In the genomic region with DNA sequence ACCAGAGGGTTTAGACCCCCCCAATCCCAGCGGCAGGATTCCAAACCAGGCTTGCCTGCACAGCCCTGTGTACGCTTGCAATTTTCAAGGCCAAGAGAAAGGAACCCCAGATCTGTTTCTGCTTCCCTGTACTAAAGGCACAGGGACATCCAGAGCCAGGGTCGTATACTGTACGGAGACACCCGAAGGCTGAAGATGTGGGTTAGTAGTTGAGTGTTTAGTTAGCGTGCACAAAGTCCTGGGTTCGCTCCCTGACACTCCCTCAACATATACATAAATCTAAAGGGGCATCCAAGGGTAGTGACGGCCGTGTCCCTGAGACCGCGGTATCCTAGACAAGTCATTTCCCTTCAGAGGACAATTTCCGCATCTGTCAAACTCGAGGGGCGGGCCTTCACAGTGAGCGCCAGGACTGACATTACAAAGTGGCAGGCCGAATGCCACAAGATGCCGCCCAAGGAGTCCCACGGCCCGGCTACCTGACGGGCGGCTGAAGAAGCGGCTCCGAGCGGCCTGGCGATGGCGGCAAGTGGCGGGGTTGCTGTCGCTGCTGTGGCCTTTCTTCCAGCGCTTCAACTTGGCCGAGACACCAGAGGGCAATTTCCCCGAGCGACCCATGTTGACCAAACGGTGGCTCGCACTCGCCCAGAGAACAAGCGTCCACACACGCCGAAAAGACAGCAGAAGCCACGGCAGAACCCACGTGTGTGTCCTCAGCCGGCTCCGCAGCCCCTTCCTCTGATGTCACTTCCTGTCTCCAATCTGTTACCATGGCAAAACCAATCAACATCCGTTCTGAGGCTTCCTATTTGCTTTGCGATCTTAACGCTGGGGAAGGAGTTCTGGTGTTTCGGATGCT, we compare ENCODE assay signal across 8 mouse cellular contexts. TPM values are rescaled to one million over a fixed set of nuclear protein-coding genes. Genes with fewer than 3 reads are reported as not detected.
DNase-seq lines count a peak whose midpoint lies in the region; ATAC-seq and TF ChIP-seq lines count a peak whose summit lies in the region.

A gene (minus strand): TSS at position 714 of the 859 bp plus-strand sequence.

- no peak for TF ChIP-seq POLR2A in kidney, adult 2 months (IDR thresholded peaks at IDR 0.05; ENCODE audit: low read depth, low read length)
- no peak; the same call in 1 of the 2 replicates for TF ChIP-seq POLR2A in spleen, adult 2 months (IDR thresholded peaks at IDR 0.05; ENCODE audit: low read depth, low read length)

- ATAC-seq in embryonic facial prominence, embryonic 11.5 days (replicated peaks; ENCODE audit: insufficient number of reproducible peaks, low FRiP score, low TSS enrichment, low read depth): peak; percentile 87
- peak; percentile 61; the same call in 1 of the 2 replicates for ATAC-seq in limb, embryonic 12.5 days (ENCODE audit: insufficient number of reproducible peaks, insufficient read depth, low FRiP score, low TSS enrichment, low read depth)
- ATAC-seq in midbrain, embryonic 15.5 days (replicated peaks): peak; percentile 98

- H3K27ac ChIP-seq in embryonic facial prominence, embryonic 11.5 days (replicated peaks; ENCODE audit: low read depth, low read length): no peak within 1 kb of the TSS
- H3K27ac ChIP-seq in kidney, adult 2 months (ENCODE audit: insufficient read depth, low read depth, low read length): no peak within 1 kb of the TSS
- H3K27ac ChIP-seq in limb, embryonic 12.5 days: no peak within 1 kb of the TSS
- H3K27ac ChIP-seq in midbrain, embryonic 15.5 days: peak within 1 kb of the TSS; percentile 25
- peak within 1 kb of the TSS; percentile 69 for H3K27ac ChIP-seq in spleen, adult 2 months (ENCODE audit: insufficient read depth, low read length)

- peak; percentile 63 to 75 for DNase-seq in urinary bladder, adult 18-20 months (ENCODE audit: low spot score in 2 of 2)
- no peak for DNase-seq in urinary bladder, postnatal 10 days (ENCODE audit: low spot score)
- peak; percentile 97 for DNase-seq in embryonic facial prominence, embryonic 11.5 days (ENCODE audit: low spot score)
- peak; percentile 91 to 93 for DNase-seq in heart, adult 18-20 months
- peak; percentile 93 for DNase-seq in kidney, adult 2 months
- DNase-seq in spleen, adult 2 months (ENCODE audit: low read depth in 1 of 2, low spot score in 2 of 2): peak; percentile 72 to 90

- no peaks in the 10 kb centered on the region for H3K9me3 ChIP-seq in embryonic facial prominence, embryonic 11.5 days (replicated peaks; ENCODE audit: control insufficient read depth, low read length)
- no peaks in the 10 kb centered on the region for H3K9me3 ChIP-seq in limb, embryonic 12.5 days
- H3K9me3 ChIP-seq in midbrain, embryonic 15.5 days: no peaks in the 10 kb centered on the region

- no peaks in the 10 kb centered on the region for H3K27me3 ChIP-seq in embryonic facial prominence, embryonic 11.5 days (ENCODE audit: control insufficient read depth, insufficient read depth, low read length)
- H3K27me3 ChIP-seq in kidney, adult 2 months (replicated peaks; ENCODE audit: control insufficient read depth, insufficient read depth, low read length): no peaks in the 10 kb centered on the region
- no peaks in the 10 kb centered on the region for H3K27me3 ChIP-seq in limb, embryonic 12.5 days
- H3K27me3 ChIP-seq in midbrain, embryonic 15.5 days (replicated peaks): no peaks in the 10 kb centered on the region
- H3K27me3 ChIP-seq in spleen, adult 2 months (ENCODE audit: control insufficient read depth, insufficient read depth, low read length): no peaks in the 10 kb centered on the region

- H3K4me2 ChIP-seq in embryonic facial prominence, embryonic 11.5 days (ENCODE audit: low read depth, low read length): peak within 1 kb of the TSS; percentile 65
- peak within 1 kb of the TSS; percentile 92 for H3K4me2 ChIP-seq in limb, embryonic 12.5 days
- peak within 1 kb of the TSS; percentile 75 for H3K4me2 ChIP-seq in midbrain, embryonic 15.5 days

- no peak for TF ChIP-seq CTCF in kidney, adult 2 months (conservative IDR thresholded peaks at IDR 0.05; ENCODE audit: insufficient read depth, insufficient read length, low read depth, low read length)
- no peak for TF ChIP-seq CTCF in spleen, adult 2 months (IDR thresholded peaks at IDR 0.05; ENCODE audit: extremely low read depth, insufficient read depth, insufficient read length, insufficient replicate concordance)

- 1% methylated on average over 46 of the region's 46 CpGs for WGBS in embryonic facial prominence, embryonic 11.5 days
- WGBS in kidney, adult 2 months: under 1% methylated on average over 46 of the region's 46 CpGs
- under 1% methylated on average over 46 of the region's 46 CpGs for WGBS in limb, embryonic 12.5 days
- 1% methylated on average over 46 of the region's 46 CpGs for WGBS in midbrain, embryonic 15.5 days
- under 1% methylated on average over 46 of the region's 46 CpGs for WGBS in spleen, adult 2 months

- peak within 1 kb of the TSS; percentile 52 for H3K9ac ChIP-seq in embryonic facial prominence, embryonic 11.5 days (replicated peaks; ENCODE audit: low read length)
- peak within 1 kb of the TSS; percentile 56 for H3K9ac ChIP-seq in limb, embryonic 12.5 days (replicated peaks)
- H3K9ac ChIP-seq in midbrain, embryonic 15.5 days: peak within 1 kb of the TSS; percentile 42

- no peaks in the 10 kb centered on the region for H3K36me3 ChIP-seq in embryonic facial prominence, embryonic 11.5 days (replicated peaks; ENCODE audit: control insufficient read depth, insufficient read depth, low read depth, low read length)
- H3K36me3 ChIP-seq in kidney, adult 2 months (ENCODE audit: control insufficient read depth, insufficient read depth, low read length): no peaks in the 10 kb centered on the region
- peaks cover 9% of the 10 kb centered on the region for H3K36me3 ChIP-seq in limb, embryonic 12.5 days
- H3K36me3 ChIP-seq in midbrain, embryonic 15.5 days (replicated peaks): 0 out of 2 replicates have a peak, but pooled peaks cover 3% of the 10 kb centered on the region
- 0 out of 2 replicates have a peak, but pooled peaks cover 2% of the 10 kb centered on the region for H3K36me3 ChIP-seq in spleen, adult 2 months (ENCODE audit: control insufficient read depth, insufficient read depth, low read length)

- H3K4me3 ChIP-seq in embryonic facial prominence, embryonic 11.5 days (ENCODE audit: low read depth, low read length): peak within 1 kb of the TSS; percentile 75
- peak within 1 kb of the TSS; percentile 58 for H3K4me3 ChIP-seq in kidney, adult 2 months (ENCODE audit: insufficient read depth, low read depth, low read length)
- H3K4me3 ChIP-seq in limb, embryonic 12.5 days (replicated peaks): peak within 1 kb of the TSS; percentile 77
- H3K4me3 ChIP-seq in midbrain, embryonic 15.5 days: peak within 1 kb of the TSS; percentile 69
- peak within 1 kb of the TSS; percentile 71 for H3K4me3 ChIP-seq in spleen, adult 2 months (ENCODE audit: extremely low read depth, insufficient read depth, insufficient read length)

- H3K4me1 ChIP-seq in embryonic facial prominence, embryonic 11.5 days (ENCODE audit: control insufficient read depth, insufficient read depth, low read length): no peaks in the 10 kb centered on the region
- no peaks in the 10 kb centered on the region; the same call in 1 of the 2 replicates for H3K4me1 ChIP-seq in kidney, adult 2 months (ENCODE audit: control insufficient read depth, insufficient read depth, low read length)
- peaks cover 9% of the 10 kb centered on the region for H3K4me1 ChIP-seq in limb, embryonic 12.5 days (replicated peaks)
- peaks cover 22% of the 10 kb centered on the region for H3K4me1 ChIP-seq in midbrain, embryonic 15.5 days
- peaks cover 9% of the 10 kb centered on the region; the same call in 1 of the 2 replicates for H3K4me1 ChIP-seq in spleen, adult 2 months (ENCODE audit: control insufficient read depth, insufficient read depth, insufficient read length)

RNA-seq across cellular contexts. Expression of the gene that starts here (rescaled TPM):
- polyA plus RNA-seq in embryonic facial prominence, embryonic 11.5 days (2014; fragmentation: Nextera tagmentation; extraction: Ambion mirVana): 14.0 and 14.5 TPM in 2 replicates
- total RNA-seq in heart, adult 18-20 months (2021): 10 to 100 TPM; 16.0 to 18.0 TPM
- 3.6 and 4.0 TPM in 2 replicates for polyA plus RNA-seq in kidney, adult 2 months (2012; rRNA removed)
- polyA plus RNA-seq in limb, embryonic 12.5 days (2016; fragmentation: Nextera tagmentation; extraction: Ambion mirVana): 22.8 and 23.2 TPM in 2 replicates
- polyA plus RNA-seq in midbrain, embryonic 15.5 days (2015; fragmentation: Nextera tagmentation; extraction: Ambion mirVana): 16.7 and 18.5 TPM in 2 replicates
- 7.0 and 9.2 TPM in 2 replicates for polyA plus RNA-seq in spleen, adult 2 months (2012; rRNA removed)

Comparison
In these comparisons a context has a peak if more than half of its experiments do, and no peak if none do; other contexts are left out.
1. H3K27ac ChIP-seq: peak in midbrain, embryonic 15.5 days (single experiment) and spleen, adult 2 months (single experiment); none in embryonic facial prominence, embryonic 11.5 days (single experiment), kidney, adult 2 months (single experiment) and limb, embryonic 12.5 days (single experiment).
2. Peak in every context shown above with its lines, with median percentiles within 50 percentile points of each other: ATAC-seq, H3K4me2 ChIP-seq, H3K4me3 ChIP-seq and H3K9ac ChIP-seq.